Mouse (Mus musculus) liver, postnatal 0 days (tissue): ENCODE data around the gene Meis3.

ENCODE experiments used
- CTCF ChIP-seq: sonication (generic); IDR thresholded peaks from 2 replicates; pipeline ENCODE4 v1.5.1; 2016; ENCODE audit warnings: antibody characterized with exemption, low read depth
- EP300 ChIP-seq: IDR thresholded peaks from 2 replicates; pipeline ENCODE4 v1.6.1; 2016; ENCODE audit warnings: antibody characterized with exemption, low read depth, mild to moderate bottlenecking

- no peak for TF ChIP-seq CTCF
- TF ChIP-seq EP300 = no peak
Measured at GRCm38 (mm10) chr7:16130956-16131634, 43.8 kb upstream of the Meis3 start.
